Mouse (Mus musculus): ENCODE measurements at regions not wholly inside any gene's neighbourhood (a gene's known extent, or its start where the extent isn't known, plus 50 kb on each side); places are given as distances from the start of the nearest gene placed in this dataset.
A peak's percentile ranks its signal among the peaks of the same experiment; 100 is the strongest.

DNA sequence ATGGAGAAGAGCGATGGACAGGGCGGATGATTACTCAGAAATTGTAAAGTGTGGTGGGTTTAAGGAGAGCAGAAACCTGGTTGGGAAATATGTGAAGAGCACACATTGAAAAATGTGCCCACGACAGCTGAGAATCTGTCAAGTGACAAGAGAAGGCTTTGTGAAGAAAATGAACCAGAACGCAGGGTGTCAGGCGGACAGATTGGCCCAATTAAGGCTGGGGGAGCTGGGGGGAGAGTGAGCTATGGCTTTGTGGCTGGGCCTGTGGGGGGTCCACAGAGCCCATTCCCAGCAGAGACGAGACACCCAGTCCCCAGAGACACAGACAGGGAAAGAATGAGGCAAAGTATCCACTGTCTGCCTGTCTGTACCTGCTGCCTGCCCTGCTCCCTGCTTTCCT lies 153.3 kb downstream of the Shq1 start:
- WGBS (ENCODE audit: missing documents), result 91% methylated on average over 6 of the region's 6 CpGs

DNA sequence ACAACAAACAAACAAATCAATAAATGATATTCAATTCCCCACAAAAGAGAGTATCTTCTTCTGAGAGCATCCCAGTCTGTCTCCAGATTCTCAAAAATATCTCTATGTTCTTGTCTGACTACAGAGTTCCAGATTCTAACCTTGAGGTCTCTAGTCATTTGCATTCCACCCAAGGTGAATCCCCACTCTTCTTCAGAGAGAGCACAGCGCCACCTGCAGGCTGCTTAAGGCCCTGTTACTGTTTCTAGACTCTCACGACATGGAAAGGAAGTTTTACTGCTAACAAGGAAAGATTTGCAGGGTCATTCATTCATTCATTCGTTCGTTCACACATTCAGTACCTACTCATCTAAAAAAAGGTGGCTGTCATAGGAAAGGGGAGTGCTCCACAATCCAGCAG lies 158.3 kb downstream of the Shq1 start:
- H3K79me2 ChIP-seq (ENCODE audit: inconsistent target), result no peaks in the 10 kb centered on the region
- 74% methylated on average over 4 of the region's 4 CpGs for WGBS (ENCODE audit: missing documents)
- H3K27ac ChIP-seq, result no peak overlapping the region
- no peak overlapping the region for H3K4me3 ChIP-seq (ENCODE audit: inconsistent target)
- no peaks in the 10 kb centered on the region for H3K36me3 ChIP-seq (ENCODE audit: inconsistent target)

More for the DNA sequence above, 153.3 kb downstream of the Shq1 start:
- no peak overlapping the region for H3K27ac ChIP-seq
- H3K79me2 ChIP-seq (ENCODE audit: inconsistent target), result no peaks in the 10 kb centered on the region
- H3K4me3 ChIP-seq (ENCODE audit: inconsistent target), result no peak overlapping the region
- no peaks in the 10 kb centered on the region for H3K36me3 ChIP-seq (ENCODE audit: inconsistent target)

DNA sequence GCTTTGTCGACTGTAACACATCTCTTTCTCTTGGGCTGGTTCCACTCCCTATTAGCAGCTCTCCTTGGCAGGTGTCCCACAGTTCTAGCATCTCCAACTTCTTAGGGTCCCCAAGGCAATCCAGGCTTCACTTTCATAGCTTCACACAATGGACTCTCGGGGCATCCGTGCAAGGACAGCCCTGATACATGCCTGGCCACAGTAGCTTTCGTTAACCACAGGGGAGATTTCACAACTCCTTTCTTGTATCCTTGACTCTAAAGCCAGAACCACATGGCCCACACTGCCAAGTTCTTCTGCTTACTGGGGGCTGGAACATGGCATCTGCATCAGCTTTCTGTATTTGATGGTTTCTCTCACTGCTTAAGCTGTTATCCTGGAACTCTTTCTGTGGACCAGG lies 160.3 kb downstream of the Shq1 start:
- Histone ChIP-seq H3K79me2 (ENCODE audit: inconsistent target) (no peaks in the 10 kb centered on the region), H3K4me3 (ENCODE audit: inconsistent target) (no peak overlapping the region), H3K36me3 (ENCODE audit: inconsistent target) (no peaks in the 10 kb centered on the region), H3K27ac (no peak overlapping the region)
- WGBS (ENCODE audit: missing documents), result 11% methylated on average over 4 of the region's 4 CpGs

DNA sequence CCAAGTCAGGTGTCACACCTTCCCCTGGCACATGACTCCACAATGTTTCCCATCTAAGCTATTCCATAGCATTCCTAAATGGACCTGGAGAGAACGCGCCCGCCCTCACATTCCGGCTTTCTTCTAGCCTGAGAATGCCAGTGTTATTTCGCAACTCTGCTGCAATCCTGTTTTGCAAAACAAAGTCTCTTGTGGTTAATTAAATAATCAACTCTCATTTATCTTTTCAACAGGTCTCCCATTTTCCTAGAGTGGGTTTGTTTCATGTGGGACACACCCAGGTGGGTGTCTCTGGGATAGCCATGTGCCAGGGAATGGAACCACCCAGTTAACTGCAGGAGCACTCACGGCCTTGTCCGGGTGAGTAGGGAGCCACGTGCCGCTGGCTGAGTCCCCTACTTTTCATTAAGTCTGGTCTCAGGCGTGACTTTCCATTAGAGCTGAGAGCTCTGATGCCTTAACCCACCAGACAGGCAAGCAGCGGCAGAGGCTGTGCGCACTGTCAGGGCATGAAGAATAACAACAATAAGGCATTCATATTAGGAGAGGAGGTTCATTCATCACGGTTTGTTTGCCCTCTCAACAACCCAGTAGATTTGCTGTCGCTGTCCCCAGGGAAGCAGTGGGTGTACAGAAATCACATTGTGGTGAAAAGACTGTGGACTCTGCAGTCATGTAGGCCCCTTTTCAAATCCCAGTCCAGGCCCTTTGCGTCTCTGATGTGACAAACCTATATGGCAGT lies 165.3 kb downstream of the Shq1 start:
- no peak overlapping the region for H3K27ac ChIP-seq
- WGBS (ENCODE audit: missing documents), result 87% methylated on average over 15 of the region's 15 CpGs
- H3K79me2 ChIP-seq (ENCODE audit: inconsistent target), result no peaks in the 10 kb centered on the region
- no peaks in the 10 kb centered on the region for H3K36me3 ChIP-seq (ENCODE audit: inconsistent target)
- no peak overlapping the region for H3K4me3 ChIP-seq (ENCODE audit: inconsistent target)

DNA sequence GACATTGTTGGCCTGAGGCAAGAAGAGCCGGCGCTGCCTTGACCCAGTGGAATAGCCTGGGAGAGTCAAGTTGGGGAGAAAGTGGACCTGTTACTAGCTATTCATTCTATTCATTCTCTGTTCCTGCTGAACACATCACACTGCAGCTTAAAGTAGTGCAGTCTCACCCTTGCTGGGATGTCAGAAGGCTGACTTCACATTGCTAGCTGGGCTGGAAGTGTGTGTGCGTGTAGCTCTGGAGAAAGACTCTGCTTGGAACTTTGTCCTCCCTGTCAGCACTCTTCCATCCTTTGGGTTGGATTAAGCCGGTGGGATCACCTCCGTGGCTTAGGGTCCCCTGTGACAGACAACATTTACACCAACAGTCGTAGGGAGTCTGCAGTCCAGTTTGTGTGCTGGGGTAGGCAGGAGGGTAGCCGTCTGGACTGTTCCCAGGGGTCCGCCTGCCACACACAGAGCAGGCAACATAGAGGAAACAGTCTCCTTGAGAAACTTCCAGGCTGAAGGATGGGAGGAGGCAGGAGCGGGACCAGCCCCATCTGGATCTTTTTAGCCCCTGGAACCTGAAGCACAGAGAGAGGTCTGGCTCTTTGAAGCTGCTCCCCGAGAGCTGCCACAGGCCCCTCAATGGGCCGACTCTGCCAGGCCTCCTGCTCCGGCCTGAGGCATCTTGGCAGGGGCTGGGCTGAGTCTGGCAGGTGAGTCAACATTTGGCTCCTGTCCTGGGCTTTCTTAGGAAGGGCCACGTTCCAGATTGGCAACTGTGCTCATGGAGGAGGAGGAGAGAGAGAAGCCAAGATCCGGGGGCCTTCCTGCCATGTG lies 167.8 kb downstream of the Shq1 start:
- WGBS (ENCODE audit: missing documents), result 93% methylated on average over 14 of the region's 14 CpGs
- peak overlapping the region; percentile 73 for H3K27ac ChIP-seq
- no peaks in the 10 kb centered on the region for H3K79me2 ChIP-seq (ENCODE audit: inconsistent target)
- no peak overlapping the region for H3K4me3 ChIP-seq (ENCODE audit: inconsistent target)
- no peaks in the 10 kb centered on the region for H3K36me3 ChIP-seq (ENCODE audit: inconsistent target)

DNA sequence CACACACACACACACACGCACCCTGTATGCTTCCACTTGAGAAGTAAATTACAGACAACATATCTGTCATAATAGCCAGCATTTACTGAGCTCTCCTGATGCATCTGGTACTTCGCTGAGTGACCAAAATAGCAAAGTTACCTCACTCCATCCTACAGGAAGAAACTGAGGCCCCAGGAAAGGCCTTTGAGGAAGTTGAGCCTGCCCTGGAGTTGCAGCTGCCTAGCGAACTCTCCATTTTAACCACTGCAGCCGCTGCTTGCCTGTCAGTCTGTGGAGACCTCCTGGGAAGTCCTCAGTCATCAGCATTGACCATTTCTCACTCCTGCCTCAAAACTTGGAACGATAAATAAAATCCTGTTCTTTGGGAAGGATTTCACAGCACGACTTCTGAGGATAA lies 168.8 kb downstream of the Shq1 start:
- 6% methylated on average over 6 of the region's 6 CpGs for WGBS (ENCODE audit: missing documents)
- peak overlapping the region; percentile 73 for H3K27ac ChIP-seq

DNA sequence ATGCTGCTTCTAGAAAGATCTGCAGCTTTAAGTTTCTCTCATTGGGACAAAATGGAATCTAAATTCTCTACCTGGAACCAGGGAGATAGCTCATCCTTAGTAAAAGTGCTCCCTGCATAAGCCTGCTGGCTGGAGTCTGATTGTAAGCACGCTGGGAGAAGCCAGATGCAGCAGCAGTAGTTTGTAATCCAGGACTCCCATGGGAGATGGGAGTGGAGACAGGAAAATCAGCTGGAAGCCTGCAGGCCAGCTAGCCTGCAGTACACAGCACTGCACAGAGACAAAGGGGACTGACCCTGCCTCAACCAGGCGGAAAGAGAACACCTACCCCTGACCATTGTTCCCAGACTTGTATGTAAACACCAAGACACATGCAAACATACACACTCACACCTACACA lies 170.2 kb downstream of the Shq1 start:
- Histone ChIP-seq H3K79me2 (ENCODE audit: inconsistent target) (no peaks in the 10 kb centered on the region), H3K27ac (no peak overlapping the region), H3K4me3 (ENCODE audit: inconsistent target) (no peak overlapping the region), H3K36me3 (ENCODE audit: inconsistent target) (no peaks in the 10 kb centered on the region)
- WGBS (ENCODE audit: missing documents), result 100% methylated on average over 2 of the region's 2 CpGs

More for the DNA sequence above, 168.8 kb downstream of the Shq1 start:
- Histone ChIP-seq H3K36me3 (ENCODE audit: inconsistent target) (no peaks in the 10 kb centered on the region), H3K4me3 (ENCODE audit: inconsistent target) (no peak overlapping the region), H3K79me2 (ENCODE audit: inconsistent target) (no peaks in the 10 kb centered on the region)

DNA sequence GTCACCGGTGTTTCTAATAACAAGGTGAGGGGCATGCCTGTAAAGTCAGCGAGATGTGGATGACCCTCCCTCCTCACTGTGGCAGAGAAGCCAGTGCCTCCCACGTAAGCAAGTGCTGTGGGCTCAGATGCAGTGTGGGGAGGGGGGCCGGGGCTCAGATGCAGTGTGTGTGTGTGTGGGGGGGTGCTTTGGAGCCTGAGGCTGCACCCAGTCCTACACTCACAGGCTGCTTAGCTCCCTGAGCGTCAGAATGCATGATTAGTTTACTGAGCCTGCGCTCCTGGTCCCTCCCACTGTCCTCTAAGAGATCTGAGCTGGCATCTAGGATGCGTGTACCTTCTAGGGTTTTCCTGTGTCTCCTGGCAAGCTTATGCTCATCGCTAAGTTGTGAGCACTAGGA lies 170.9 kb downstream of the Shq1 start:
- WGBS (ENCODE audit: missing documents), result 95% methylated on average over 8 of the region's 8 CpGs
- Histone ChIP-seq H3K27ac (no peak overlapping the region), H3K79me2 (ENCODE audit: inconsistent target) (no peaks in the 10 kb centered on the region), H3K36me3 (ENCODE audit: inconsistent target) (no peaks in the 10 kb centered on the region), H3K4me3 (ENCODE audit: inconsistent target) (no peak overlapping the region)

DNA sequence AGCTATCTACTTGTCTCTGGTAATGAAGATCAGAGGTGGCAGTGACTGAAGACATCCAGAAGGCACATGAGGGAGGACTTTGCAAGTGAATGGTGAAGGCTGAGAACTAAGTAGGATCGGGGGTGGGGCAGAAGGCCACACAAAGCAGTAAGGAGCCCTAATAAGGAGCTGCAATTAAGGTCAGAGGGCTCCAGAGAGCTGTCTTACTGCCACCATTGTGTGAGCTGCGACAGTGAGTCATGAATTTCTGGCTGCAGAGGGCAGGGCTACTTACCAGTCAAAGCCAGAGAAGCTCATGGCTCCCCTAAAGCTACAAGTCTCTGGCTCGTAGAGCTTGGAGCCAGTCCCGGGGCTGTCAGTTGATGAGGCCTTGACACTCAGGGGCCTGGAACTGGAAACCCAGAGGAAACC lies 172.1 kb downstream of the Shq1 start:
- H3K79me2 ChIP-seq (ENCODE audit: inconsistent target), result no peaks in the 10 kb centered on the region
- no peak overlapping the region for H3K27ac ChIP-seq
- no peak overlapping the region for H3K4me3 ChIP-seq (ENCODE audit: inconsistent target)
- no peaks in the 10 kb centered on the region for H3K36me3 ChIP-seq (ENCODE audit: inconsistent target)
- WGBS (ENCODE audit: missing documents), result 96% methylated on average over 4 of the region's 4 CpGs

DNA sequence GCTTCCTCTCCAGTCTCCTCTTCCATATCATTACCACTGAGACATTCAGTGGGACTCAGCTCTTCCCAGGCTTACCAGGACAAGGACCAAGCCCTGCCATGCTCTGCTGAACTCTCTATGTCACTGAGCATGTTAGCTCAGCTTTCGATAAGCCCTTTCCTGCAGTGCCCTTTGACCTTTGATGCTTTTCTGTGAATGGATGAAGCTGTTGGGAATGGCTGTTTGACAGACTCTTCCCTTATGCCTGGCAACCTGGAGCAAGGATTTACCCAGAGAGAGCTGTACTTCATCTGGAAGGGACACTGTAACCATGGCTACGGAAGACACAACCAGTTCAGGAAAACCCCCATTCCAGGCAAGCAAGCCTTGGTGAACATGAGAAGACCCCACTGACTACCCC lies 172.8 kb downstream of the Shq1 start:
- WGBS (ENCODE audit: missing documents), result 98% methylated on average over 2 of the region's 2 CpGs
- Histone ChIP-seq H3K4me3 (ENCODE audit: inconsistent target) (no peak overlapping the region), H3K27ac (no peak overlapping the region), H3K79me2 (ENCODE audit: inconsistent target) (no peaks in the 10 kb centered on the region), H3K36me3 (ENCODE audit: inconsistent target) (no peaks in the 10 kb centered on the region)

DNA sequence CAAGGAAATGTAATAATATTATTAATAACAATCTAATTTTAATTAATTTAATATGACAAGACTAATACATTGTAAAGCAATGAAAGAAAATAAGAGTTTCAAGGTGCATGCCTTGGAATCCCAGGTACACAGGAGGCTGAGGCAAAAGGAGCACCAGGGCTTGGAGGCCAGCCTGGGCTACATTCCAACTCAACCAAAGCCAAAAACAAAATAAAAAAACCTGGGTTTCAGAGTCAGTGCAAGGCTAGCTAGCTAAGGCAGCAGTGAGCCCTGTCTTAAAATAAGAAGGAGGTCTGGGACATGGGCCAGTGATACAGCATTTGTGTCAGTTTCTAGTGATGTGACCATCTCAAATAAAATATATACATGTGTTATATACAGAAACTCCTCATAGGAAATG lies 174.8 kb downstream of the Shq1 start:
- no peak overlapping the region for H3K27ac ChIP-seq
- H3K4me3 ChIP-seq (ENCODE audit: inconsistent target), result no peak overlapping the region
- no peaks in the 10 kb centered on the region for H3K36me3 ChIP-seq (ENCODE audit: inconsistent target)
- H3K79me2 ChIP-seq (ENCODE audit: inconsistent target), result no peaks in the 10 kb centered on the region

DNA sequence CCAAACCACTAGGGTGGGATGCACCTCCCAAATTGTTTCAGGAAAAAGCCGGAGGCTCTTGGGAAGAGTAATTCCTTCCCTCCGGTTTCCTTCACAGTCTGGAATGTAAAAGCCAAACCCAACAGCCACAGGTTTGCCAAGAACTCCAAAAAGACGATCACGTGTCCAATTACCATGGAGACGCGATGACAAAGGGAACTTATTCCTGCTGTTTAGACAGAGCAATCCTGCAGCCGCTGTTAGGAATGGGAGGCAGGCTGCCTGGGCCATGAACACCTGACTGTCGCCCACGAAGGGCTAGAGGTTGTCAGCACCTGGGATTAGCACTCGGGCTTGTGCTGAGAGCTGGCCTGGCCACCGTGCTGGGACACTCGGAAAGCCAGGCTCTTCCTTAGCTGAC lies 175.8 kb downstream of the Shq1 start:
- Histone ChIP-seq H3K79me2 (ENCODE audit: inconsistent target) (no peaks in the 10 kb centered on the region), H3K36me3 (ENCODE audit: inconsistent target) (no peaks in the 10 kb centered on the region), H3K4me3 (ENCODE audit: inconsistent target) (no peak overlapping the region), H3K27ac (no peak overlapping the region)
- 95% methylated on average over 12 of the region's 12 CpGs for WGBS (ENCODE audit: missing documents)

DNA sequence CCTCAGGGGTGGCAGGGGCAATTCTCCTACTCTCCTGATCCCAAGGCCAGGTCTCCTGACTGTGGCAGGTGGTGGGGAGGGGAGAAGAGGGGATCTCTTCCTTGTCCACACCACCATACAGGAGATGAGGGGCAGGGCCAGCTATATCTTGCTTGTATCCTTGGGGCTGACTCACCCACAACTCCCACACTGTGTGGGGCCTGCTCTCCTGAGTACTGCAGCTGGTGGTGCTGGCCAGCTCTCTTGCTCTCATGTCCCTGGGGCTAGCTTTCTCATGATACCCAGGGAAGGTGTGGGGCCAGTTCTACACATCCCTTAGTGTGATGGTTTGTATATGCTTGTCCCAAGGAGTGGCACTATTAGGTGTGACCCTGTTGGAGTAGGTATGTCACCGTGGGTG lies 177.4 kb downstream of the Shq1 start:
- no peaks in the 10 kb centered on the region for H3K79me2 ChIP-seq (ENCODE audit: inconsistent target)
- no peak overlapping the region for H3K27ac ChIP-seq
- no peaks in the 10 kb centered on the region for H3K36me3 ChIP-seq (ENCODE audit: inconsistent target)
- 82% methylated on average over 1 of the region's 1 CpGs for WGBS (ENCODE audit: missing documents)
- H3K4me3 ChIP-seq (ENCODE audit: inconsistent target), result no peak overlapping the region

DNA sequence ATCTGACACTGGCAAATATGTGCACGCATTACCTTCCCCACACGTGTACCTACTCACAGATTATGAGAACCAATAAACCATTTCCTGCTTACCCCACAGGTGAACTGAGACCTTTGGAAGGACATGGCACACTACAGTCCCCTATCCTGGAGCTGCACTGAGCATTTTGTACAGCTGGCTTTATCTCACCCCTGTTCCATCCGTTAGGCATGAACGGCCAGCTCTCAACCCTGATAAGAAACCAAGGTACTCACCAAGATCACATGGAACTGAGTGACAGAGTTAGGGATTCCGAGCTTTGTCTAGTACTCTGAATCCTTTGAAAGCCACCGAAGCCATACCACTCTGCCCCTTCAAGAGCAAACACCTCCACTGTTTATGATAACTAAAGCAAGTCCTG lies 179.1 kb downstream of the Shq1 start:
- Histone ChIP-seq H3K79me2 (ENCODE audit: inconsistent target) (no peaks in the 10 kb centered on the region), H3K4me3 (ENCODE audit: inconsistent target) (no peak overlapping the region), H3K36me3 (ENCODE audit: inconsistent target) (no peaks in the 10 kb centered on the region), H3K27ac (no peak overlapping the region)
- WGBS (ENCODE audit: missing documents), result 93% methylated on average over 6 of the region's 6 CpGs

DNA sequence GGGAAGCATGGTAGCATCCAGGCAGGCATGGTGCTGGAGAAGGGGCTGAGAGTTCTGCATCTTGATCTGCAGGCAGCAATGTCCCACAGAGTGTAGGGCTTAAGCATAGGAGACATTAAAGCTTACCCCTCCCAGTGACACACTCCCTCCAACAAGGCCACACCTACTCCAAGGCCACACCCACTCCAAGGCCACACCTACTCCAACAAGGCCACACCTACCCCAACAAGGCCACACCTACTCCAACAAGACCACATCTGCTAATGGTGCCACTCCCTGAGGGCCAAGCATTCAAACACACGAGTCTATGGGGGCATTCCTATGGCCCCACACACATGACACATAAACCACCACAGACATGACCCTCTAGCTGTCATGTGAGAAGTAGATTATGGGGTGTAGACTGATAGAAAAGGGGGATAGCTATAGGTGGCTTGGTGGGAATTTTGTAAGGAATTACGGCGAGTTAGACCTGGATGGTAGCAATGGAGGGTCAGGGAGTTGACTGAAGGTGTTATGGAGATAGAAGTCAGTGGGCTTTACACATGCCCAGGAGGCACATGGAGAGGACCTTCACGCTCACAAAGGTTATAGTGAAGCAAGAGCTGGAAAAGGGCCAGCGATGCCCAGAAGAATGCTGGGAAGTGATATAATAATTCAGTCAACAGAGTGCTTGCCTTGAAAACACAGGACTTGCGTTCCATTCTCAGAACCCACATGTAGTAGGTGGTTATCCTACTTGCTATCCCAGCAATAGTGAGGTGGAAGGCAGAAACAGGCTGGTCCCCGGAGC lies 179.8 kb downstream of the Shq1 start:
- Histone ChIP-seq H3K4me3 (ENCODE audit: inconsistent target) (no peak overlapping the region), H3K79me2 (ENCODE audit: inconsistent target) (no peaks in the 10 kb centered on the region), H3K27ac (no peak overlapping the region), H3K36me3 (ENCODE audit: inconsistent target) (no peaks in the 10 kb centered on the region)
- 94% methylated on average over 7 of the region's 7 CpGs for WGBS (ENCODE audit: missing documents)

All from macrophage (primary cell).